Mouse (Mus musculus) hematopoietic stem cell, adult 5-6 weeks (primary cell): ENCODE results near the gene Fli1. TPM values are rescaled to one million over a fixed set of nuclear protein-coding genes. Genes with fewer than 3 reads are reported as not detected.

Experiments used
- ATAC-seq, 2 experiments: fragments of 125-278 bp in 1 of 2; replicated peaks in 1 of 2; 2 replicates each; pipeline ENCODE4 v1.8.0; 2016 to 2017; ENCODE audit warnings: inconsistent platforms in 2 of 2, mild to moderate bottlenecking in 2 of 2, moderate number of reproducible peaks in 2 of 2, low read depth in 1 of 2, moderate TSS enrichment in 1 of 2; ENCODE audit not compliant: low FRiP score in 2 of 2, poor library complexity in 2 of 2, severe bottlenecking in 2 of 2, insufficient read depth in 1 of 2, low TSS enrichment in 1 of 2
- total RNA-seq: library from RNA; stranded (forward); fragments of 172-1452, 232-1000 nt; gene quantifications from 2 replicates; pipeline ENCODE4 v1.2.3, GENCODE M21; 2017

The Fli1 gene
- total RNA-seq, 1 experiment from 2014 or later, result 123 TPM

DNA sequence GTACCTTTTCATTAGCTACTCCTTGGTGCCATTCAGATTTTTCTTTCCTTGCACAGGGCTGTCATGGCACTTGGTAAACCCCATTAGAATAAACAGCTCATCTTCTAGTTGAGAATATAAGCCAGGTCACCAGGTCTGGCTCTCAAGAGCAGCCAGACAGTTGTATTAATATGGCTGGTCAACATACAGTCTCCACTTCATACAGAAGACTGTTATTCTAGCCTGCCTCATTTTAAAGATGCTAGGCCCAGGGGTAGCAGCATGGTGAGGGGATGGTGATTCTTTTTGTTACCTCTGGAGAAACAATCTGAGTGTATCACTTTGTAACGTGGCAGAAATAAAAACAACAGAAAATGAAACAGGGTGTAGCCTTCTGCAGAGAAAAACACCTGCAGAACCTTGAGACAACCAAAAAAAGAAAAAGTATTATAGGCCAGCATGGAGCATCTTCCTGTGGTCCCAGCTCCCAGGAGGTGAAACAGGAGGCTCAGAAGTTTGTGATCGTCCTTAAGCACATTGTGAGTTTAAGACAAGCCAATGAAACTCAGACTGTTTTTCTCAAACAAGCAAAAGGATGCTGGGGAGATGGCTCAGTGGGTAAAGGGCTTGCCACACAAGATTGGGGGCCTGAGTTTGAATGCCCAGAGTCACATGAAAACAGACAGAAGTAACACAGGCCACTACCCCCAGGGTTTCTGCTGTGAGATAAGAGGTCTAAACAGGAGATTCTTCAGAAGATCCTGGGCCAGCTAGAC is 7.3 kb downstream of the Fli1 start:
- no peak for ATAC-seq

DNA sequence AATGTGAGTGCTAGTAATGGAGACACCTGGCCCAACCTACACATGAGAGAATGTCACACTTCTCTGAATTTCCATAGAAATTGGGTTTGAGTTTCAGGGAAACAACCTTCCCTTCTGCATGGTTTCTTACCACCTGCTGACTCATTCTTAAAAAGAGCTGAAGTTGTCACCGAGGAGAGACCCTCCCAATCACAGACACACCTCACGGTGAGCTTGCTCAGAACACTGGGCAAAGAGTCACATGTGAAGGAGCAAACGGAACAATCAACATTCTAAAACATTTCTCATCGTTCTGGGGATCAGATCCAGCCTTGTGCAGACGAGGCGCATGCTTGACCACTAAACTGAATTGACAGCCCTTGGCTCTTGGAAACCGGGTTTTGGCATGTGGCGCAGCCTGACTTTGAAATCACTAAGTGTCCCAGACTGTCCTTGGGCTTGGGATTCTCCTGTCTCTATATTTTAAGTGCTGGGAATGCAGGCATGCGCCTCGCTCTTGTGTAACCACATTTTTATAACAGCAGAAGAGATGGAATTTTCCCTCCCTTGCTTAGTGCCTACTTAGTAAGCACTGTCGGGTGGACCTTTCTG is 8.5 kb downstream of the Fli1 start:
- no peak for ATAC-seq

DNA sequence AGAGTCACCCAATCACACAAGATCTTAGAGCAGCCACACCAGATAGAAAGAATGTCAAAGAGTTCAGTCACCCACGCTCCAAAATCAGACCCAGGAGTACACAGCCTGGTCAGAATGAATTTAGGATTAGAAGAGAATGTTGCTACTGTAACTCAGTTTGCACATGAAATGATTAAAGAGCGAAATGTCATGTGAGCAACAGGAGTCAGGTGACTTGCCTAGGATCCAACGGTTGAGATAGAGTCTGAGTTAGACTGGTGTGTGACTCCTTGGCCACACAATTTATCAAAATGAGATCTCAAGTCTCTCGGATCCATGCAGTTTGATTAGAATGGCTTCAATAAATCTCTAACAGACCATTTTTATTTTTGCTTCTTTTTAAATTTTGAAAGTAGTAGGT is 11.1 kb downstream of the Fli1 start:
- ATAC-seq, result no peak

DNA sequence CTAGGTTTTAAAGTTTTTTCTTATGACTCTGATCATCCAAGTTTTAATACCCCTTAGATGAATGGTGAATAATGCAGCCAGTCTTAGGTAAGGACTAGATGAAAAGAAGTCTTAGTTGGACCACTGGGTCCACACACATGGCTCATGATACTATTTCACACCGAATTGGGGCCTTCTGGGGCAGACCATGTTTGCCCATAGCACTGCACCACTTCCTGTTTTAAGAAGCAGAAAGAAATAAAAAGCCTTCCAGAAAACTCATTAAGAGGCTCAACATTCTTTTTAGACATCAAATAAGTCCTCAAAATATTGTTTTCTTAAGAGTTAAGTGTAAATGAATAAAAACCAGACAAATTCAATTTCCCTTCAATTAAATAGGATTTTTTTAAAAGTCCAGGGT is 11.7 kb downstream of the Fli1 start:
- ATAC-seq, result peak; percentile 35 to 46; a peak in 1 of 4 replicates

DNA sequence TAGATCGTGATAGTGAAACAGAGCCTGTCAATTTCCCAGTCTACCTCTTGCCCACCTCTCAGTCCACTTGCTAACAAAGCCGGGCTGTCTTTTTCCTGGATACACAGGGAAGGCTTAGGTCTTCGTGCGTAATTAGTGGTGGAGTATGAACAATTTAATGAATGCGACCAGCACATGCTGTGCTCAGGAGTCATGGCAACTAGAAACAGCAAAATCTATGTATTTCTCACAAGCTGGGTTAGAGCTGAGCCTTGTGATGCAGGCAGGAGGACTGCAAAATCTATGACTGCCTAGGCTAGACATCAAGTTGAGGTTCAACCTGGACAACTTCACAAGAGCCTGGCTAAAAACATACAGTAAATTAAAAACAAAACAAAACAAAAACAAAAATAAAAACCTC is 12.5 kb downstream of the Fli1 start:
- ATAC-seq, result no peak

DNA sequence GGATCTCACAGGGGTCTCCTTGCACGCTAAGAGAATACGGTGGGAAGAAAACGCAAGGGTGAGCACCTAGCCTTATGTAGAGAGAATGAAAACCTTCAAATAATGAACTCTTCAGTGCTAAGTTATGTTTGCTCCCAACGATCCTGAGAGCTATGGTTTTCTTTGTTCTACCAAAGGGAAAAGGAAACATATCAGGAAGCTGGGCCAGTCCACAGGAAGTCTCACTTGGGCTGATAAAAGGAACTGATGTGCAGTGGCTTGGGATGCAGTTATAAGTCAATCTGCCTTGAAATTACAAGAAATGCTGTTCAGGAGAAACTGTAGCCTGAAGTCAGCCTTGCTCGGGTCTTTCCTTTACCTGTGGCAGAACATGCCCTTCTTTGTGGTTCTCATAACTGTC is 13.1 kb downstream of the Fli1 start:
- peak; percentile 18 to 31; a peak in 1 of 4 replicates for ATAC-seq

DNA sequence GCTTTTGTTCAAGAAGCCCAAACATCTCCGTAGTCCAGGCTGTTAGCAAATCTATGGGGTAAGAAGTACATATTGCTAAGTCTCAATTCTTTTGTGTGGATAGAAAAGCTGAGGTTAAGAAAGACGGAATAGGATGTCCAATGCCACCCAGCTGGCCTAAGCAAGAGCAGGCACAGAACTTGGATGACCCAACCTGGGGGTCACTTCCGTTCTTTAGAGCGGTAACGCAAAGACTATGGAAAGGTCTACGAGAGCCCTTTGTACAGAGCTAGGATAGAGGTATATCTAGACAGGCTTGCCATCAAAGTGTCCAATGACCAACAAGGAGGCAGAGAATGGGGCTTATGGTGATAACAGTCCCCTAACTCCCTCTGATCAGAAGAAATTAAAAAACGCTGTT is 15.3 kb downstream of the Fli1 start:
- ATAC-seq, result peak in 1 of 2 experiments; percentile 56; a peak in 1 of 4 replicates

DNA sequence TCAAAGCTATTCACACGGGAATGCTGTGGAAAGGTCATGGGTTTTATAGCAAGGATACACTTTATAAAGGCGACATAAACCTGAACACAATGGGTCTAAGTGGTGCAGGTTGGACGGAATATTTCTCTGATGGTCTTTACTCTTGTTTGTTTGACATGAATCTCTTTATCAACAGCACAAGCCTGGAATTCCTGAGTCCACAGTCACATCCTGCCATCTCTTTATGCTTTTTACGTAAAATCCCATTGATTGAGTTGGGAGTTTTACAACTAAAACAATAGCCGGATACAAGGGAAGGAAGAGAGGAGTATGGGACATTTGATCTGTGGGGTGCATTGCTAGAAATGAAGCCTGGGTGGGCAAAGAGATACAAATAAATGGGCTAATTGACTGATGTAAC is 16.9 kb downstream of the Fli1 start:
- no peak for ATAC-seq

DNA sequence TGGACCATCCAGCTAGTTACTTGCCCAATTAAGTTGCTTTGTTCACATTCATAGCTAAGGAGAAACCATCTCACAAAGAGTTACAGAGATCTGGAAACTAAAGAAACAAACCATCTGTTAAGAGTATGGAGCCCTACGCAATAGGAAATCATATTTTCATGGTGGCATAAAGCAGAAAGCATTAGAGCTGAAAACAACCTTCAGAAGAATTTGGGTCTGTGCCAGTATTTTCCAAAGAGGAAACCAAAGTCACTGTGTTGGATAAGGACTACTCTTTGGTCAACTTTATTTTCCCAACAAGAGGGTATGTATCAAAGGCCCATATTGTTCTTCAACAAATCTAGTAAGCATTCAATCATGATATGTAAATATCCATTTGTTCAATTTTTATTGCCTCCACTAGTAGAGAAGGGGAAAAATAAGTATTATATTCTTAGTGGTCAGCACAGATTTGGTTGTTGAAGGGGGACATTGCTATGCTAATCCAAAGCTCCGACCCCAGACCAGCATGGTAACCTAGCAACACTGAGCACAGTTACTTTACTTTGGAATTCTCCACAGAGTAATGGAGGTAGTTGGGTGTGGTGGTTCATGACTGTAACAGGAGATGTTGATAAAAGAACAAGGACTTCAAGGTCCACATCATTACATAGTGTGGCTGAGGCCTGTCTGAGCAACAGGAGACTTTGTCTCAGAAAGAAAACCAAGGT is 20.0 kb downstream of the Fli1 start:
- no peak for ATAC-seq

DNA sequence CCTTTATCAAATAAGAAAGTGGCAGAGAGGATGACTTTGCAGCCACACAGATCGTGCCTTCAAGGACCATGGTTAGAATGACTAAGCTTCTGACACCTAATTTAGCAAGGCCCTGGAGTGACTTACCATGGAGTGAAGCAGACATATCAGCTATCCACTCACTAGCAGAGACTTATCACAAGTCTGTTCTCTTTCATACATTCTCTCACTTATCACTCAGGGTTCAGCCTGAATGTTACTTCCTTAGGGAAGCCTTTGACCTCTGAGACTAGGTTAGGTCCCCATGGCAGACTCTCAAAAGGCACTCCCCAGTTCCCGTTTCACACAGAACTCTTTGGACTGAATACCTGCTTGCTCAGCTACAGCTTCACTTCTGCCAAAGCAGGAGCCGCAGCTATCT is 21.3 kb downstream of the Fli1 start:
- ATAC-seq, result peak; percentile 31 to 54

DNA sequence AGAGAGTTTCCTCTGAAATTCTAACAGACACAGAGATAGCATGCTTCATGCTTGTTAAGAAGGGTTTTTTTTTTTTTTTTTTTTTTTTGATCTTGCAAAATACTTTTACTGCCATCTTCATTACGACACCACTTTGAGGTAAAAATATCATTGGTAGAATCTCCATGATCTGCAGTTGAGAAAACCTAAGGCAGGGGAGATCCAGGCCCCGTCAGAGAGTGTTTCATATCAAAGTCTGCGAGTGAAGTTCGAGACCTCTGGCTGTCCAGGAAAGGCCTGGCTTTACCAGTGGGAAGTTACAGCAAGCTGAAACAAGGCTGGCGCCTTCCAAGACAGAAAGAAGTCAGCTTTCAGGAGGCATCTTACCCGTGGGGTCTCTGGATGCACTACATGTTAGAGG is 21.8 kb downstream of the Fli1 start:
- no peak for ATAC-seq

DNA sequence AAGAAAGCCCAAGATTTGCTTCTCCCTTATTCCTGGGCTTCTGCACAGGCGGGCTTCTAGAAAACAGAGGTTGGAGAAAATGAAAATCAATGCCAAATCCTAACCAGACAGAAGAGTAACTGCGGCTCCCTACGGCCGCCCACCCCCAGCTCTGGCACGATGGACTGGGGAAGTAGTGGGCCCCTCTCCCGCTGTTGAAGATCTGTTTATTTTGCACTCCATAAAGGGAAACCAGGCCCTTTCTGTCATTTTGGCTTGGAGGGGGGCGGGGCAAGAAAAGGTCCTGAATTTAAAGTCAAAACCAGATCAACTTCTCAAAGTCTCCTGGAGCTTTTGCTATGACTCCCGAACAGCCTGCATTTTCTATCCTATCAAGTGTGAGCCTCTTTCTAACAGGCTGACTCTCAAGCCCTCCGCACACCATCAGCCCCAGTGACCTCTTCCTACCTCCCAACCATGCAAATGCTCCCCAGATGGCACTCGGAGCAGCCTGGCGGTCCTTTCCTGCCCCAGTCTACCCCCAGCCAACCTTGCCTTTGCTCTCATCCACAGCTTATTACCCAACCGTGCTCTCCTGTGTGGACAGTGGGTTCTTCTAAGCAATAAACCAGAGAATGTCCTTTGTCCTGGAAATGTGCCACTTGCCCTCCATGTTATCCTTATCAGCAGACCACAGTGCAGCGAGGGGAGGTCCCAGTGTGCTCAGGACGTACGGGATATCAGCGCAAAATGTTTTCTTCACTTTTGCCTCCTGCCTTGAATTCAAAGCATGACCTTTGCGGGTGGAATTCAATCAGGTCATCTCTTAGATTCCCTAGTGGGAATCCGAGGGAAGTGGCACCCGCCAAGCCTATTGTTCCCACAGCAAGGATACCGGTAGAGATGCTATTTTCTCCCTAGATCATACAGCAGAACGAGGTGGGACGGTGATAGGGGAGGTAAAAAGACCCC is 23.3 kb downstream of the Fli1 start:
- ATAC-seq, result no peak

DNA sequence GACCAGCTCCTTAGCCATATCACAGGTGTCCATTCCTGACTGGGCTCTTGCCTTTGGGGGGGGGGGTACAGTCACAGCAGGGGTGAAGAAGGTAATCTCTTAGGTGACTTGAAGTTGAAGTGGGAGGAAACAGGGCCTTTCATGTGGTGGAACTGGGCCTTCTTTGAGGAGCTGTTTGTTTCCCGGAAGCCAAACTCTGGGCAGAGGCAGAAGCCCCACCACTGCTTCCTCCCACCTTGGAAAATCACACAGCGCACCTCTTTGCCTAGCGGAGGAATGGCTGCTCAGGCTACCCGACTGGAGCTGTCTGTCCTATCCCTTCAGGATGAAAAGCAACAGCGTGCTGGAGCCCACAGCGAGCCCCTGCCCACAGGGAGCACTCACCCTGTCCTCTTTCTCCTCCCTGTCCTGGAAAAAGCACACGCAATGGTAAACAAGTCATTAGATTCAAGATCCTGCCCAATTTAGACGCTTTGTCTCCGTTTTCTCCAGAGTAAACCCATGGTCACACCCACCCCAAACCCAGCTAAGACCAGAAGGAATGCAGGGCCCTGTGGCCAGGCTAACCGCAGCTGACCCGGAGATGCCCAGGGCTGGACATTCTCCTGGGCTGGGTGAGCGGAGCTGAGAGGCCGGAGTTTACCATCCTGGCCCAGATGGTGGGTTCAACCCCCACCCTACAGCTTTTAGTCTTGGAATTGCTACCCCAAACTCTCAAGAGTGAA is 24.1 kb downstream of the Fli1 start:
- no peak for ATAC-seq

DNA sequence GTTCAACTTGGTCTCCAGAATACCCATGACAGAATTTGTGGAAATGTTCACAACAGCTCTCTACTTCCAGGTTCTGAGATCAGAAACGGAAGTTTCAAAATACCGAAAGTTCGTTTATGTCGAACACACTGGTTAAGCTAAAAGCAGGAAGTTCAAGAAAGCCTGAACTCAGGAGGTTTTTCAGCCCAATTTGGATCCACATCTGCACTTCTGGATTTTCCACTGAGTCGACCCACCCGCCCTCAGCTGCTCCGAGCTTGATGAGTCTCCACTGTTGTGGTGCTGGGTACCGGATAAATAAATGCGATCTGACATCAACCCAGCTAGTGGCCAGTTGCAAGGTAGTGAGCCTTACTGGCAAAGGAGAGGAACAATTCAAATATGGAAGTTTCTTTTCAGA is 26.0 kb downstream of the Fli1 start:
- ATAC-seq, result peak; percentile 28 to 44

DNA sequence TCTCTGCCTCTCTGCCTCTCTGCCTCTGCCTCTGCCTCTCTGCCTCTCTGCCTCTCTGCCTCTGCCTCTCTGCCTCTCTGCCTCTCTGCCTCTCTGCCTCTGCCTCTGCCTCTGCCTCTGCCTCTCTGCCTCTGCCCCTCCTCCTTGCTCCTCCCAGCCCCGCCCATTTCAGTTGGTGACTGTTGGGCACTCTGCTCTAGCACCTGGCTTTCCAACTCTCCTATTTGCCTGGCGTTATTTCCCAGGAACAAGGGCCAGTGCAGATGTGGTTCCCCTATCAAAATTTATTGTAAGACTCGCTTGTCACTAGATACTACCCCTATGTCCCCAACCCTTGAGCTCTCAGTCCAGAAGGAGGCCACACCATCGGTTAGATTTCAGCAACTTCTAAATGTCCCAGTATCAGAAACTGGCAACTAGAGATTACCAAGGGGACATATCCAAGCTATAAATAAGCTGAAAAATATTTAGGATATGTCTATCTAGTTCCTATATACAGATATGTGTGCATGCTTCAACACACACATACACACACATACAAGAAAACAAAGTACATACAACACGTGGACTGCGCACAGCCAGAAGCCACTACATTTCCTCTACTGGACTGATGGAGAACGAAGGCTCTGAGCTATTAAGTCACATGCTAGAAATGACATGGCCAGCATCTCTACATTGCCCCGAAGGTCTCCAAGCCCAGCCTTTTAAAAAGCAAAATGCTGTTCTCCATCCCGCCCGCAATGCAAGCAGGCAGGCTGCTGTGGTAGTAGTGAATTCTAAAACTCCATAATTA is 26.6 kb downstream of the Fli1 start:
- ATAC-seq, result peak; percentile 34 to 37; a peak in 2 of 4 replicates

DNA sequence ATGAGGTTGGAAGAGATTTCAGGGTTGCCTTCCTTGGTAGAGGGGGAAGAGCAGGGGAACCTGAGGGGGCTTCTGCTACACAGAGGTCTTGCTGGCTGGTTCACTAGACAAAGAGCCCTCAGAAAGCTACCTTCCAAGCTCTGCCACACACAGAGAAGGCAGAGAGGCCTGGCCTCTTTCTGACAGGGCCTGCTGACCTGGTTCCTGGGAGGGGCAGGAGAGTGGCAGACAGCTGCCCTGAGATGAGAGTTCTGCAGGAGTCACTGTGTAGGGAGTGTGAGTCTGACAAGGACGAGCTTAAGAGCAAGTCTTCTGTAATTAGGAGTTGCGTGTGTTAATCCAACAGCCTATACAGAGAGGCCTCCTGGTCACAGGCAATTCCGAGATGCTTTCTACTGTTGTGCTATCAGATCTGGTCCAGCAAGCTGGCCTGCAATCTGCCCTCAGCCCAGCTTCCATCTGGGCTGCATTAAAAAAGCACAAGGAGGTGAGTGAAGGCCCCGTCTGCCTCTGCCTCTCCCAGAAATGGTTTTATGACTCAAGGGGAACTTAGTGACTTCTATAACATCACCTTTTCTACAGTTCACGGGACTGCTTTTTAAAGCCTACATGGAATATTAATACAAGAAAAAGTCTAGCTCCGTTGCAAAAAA is 28.1 kb downstream of the Fli1 start:
- no peak for ATAC-seq
